Mouse (Mus musculus) thymus, adult 2 months (tissue): ENCODE data around the gene Rln1. TPM values are rescaled to one million over a fixed set of nuclear protein-coding genes. Genes with fewer than 3 reads are reported as not detected.
A peak's percentile ranks its signal among the peaks of the same experiment; 100 is the strongest.

Experiments
- DNase-seq: peaks from one replicate; pipeline ENCODE4 v3.0.0; 2021
- H3K27ac ChIP-seq: fragments of 200-500 bp; 2 replicates; pipeline ENCODE4 v1.5.1; 2012; ENCODE audit warnings: low read length, control low read depth; ENCODE audit not compliant: control insufficient read depth, insufficient read depth
- H3K27me3 ChIP-seq: fragments of 200-500 bp; 2 replicates; pipeline ENCODE4 v1.6.1; 2012; ENCODE audit warnings: mild to moderate bottlenecking, low read length, moderate library complexity, mixed read lengths; ENCODE audit not compliant: control insufficient read depth, insufficient read depth
- H3K36me3 ChIP-seq: fragments of 200-500 bp; 2 replicates; pipeline ENCODE4 v1.6.1; 2012; ENCODE audit warnings: mild to moderate bottlenecking, low read length, moderate library complexity; ENCODE audit not compliant: control insufficient read depth, insufficient read depth
- H3K4me1 ChIP-seq: fragments of 200-500 bp; replicated peaks from 2 replicates; pipeline ENCODE4 v1.6.1; 2012; ENCODE audit warnings: low read length; ENCODE audit not compliant: control insufficient read depth, insufficient read depth
- H3K4me3 ChIP-seq: fragments of 200-500 bp; 2 replicates; pipeline ENCODE4 v1.5.1; 2012; ENCODE audit warnings: mild to moderate bottlenecking, low read length, control low read depth, moderate library complexity; ENCODE audit not compliant: control insufficient read depth, insufficient read depth
- CTCF ChIP-seq: fragments of 200-500 bp; IDR thresholded peaks from 2 replicates; pipeline ENCODE4 v1.5.1; 2012; ENCODE audit warnings: mild to moderate bottlenecking, control low read depth, low read length, moderate library complexity, borderline replicate concordance; ENCODE audit not compliant: control insufficient read depth, poor library complexity, insufficient read depth; ENCODE audit errors: extremely low read depth
- POLR2A ChIP-seq: fragments of 200-500 bp; IDR thresholded peaks from 2 replicates; pipeline ENCODE4 v1.6.1; 2012; ENCODE audit warnings: mild to moderate bottlenecking, low read length, control low read depth, moderate library complexity; ENCODE audit not compliant: control insufficient read depth, poor library complexity, insufficient read depth; ENCODE audit errors: extremely low read depth
- WGBS: fragments of 180-500 bp; shearing (Covaris S2); methylation state at CpG from one replicate; pipeline ENCODE4 v1.1.7; 2018; 5-methylcytosine and 5-hydroxymethylcytosine counted together
- polyA plus RNA-seq: library from polyadenylated mRNA; depleted of rRNA; stranded (reverse); fragments of >200 nt; gene quantifications from 2 replicates; pipeline ENCODE4 v1.2.3, GENCODE M21; 2012

The Rln1 gene
- polyA plus RNA-seq, 1 experiment = 0.20 TPM

DNA sequence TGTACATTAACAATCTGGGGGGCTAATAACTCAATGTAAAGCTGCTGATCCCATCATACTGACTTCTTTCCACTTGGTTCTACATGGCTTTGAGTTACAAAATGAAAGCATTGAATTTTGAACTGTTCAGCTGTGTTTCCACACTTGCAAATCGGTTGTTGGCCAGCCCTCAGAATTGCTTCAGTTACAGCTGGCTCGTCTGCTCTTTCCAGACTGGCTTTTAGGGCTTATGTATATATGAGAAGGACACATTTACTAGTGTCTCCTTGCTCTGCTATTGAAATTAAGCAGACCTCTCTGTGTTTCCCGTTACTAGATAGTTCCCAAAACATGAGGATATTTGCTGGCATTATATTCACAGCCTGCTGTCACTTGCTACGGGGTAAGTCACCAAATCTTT, 37.7 kb upstream of the Rln1 start:
- no peak for DNase-seq
- TF ChIP-seq POLR2A (no peak), CTCF (no peak)

GRCm38 (mm10) chr19:29371284-29372081, 37.0 kb upstream of the Rln1 start:
- Histone ChIP-seq H3K36me3 (peaks cover 8% of the 10 kb centered on the region; the same call in 1 of the 2 replicates), H3K27ac (peak overlapping the region; percentile 66), H3K27me3 (no peaks in the 10 kb centered on the region), H3K4me3 (peak overlapping the region; percentile 39), H3K4me1 (peaks cover 8% of the 10 kb centered on the region)
- WGBS = 31% methylated on average over 18 of the region's 18 CpGs
- TF ChIP-seq CTCF = no peak
- TF ChIP-seq POLR2A = no peak
- no peak for DNase-seq

More for the DNA sequence above, 37.7 kb upstream of the Rln1 start:
- WGBS = 9% methylated on average over 4 of the region's 4 CpGs
- H3K4me1 ChIP-seq = peaks cover 7% of the 10 kb centered on the region
- H3K4me3 ChIP-seq = no peak overlapping the region
- no peaks in the 10 kb centered on the region for H3K27me3 ChIP-seq
- peaks cover 14% of the 10 kb centered on the region; the same call in 1 of the 2 replicates for H3K36me3 ChIP-seq
- peak overlapping the region; percentile 53 for H3K27ac ChIP-seq

DNA sequence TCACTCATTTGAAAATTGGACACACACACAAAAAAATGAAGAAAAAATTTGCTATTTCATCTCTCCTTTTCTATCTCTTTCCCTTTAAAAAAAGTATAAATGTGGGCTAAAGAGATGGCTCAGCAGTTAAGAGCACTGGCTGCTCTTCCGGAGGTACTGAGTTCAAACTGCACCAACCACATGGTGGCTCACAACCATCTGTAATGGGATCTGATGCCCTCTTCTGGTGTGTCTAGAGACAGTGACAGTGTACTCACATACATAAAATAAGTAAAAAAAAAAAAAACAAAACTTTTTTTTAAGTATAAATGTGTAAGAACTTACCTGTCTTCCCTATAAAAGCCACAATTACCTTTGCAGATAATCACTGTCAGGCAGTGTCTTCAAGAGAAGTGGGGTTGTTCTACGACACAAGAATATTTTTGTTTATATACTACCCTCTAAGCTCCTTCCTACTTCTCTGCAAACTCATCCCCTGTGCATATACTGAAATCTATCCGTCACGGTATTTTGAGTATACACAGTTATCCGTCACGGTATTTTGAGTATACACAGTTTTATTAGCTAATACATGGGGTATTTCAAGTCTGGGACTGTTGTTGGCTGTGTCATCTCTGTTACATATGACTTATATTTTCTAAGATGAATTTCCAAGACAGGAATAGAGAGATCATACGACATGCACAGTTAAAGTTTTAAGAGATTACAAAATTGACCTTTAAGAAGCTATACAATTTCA, 36.2 kb upstream of the Rln1 start:
- H3K4me1 ChIP-seq = peaks cover 11% of the 10 kb centered on the region
- H3K27me3 ChIP-seq = no peaks in the 10 kb centered on the region
- no peak overlapping the region for H3K4me3 ChIP-seq
- peaks cover 5% of the 10 kb centered on the region; the same call in 1 of the 2 replicates for H3K36me3 ChIP-seq
- DNase-seq = no peak
- no peak overlapping the region for H3K27ac ChIP-seq
- TF ChIP-seq POLR2A (no peak), CTCF (no peak)
- WGBS = 87% methylated on average over 7 of the region's 7 CpGs

DNA sequence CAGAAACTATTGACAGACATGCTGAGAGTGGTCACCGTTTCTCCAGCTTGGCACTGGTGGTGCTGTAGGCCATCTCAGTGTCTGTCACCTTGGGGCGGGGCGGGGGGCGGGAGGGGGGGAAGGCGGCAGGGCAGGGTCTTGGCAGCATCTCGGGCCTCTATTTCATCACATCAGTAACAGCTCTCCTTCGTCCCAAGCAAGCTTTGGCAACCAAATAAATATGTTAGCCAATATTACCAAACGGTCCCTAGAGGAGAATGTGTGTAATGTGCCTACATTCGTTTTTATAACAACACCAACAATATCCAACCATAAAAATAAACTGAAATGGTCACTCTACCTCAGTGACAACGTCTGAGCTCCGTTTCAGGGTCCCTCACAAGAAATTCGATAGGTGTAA, 35.6 kb upstream of the Rln1 start:
- no peak for TF ChIP-seq CTCF
- no peak for TF ChIP-seq POLR2A
- DNase-seq = no peak
- Histone ChIP-seq H3K27ac (no peak overlapping the region), H3K27me3 (no peaks in the 10 kb centered on the region), H3K36me3 (0 out of 2 replicates have a peak, but pooled peaks cover 3% of the 10 kb centered on the region), H3K4me3 (no peak overlapping the region), H3K4me1 (peaks cover 12% of the 10 kb centered on the region)
- WGBS = 81% methylated on average over 12 of the region's 12 CpGs

DNA sequence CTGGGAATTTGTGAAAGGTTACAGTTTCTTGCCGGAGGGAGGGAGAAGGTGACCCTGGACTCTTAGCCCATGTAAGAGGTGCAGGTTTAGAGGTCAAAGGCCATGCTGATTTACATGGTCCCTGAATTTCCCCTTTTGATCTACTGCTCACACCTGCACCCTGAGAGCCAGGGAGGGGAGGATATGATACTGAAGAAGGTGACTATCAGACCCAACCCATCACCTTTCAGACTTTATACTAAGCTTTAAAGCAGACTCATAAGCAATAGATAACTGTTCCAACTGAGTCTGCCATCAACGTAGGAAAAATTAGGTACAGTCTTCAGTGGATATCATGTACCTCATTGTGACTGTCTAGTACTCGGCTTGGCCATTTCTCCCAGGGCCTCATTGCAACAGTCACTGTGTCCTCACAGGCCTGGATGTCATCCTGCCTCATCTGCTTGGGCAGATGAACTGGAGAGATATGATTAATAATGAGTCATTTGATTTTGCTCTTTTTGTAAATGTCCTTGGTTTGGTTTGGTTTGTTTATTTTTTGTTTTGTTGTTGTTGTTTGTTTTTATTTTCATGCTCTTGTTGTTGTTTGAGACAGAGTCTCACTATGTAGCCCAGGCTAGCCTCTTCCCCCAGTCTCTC, 34.3 kb upstream of the Rln1 start:
- Histone ChIP-seq H3K27me3 (no peaks in the 10 kb centered on the region), H3K27ac (no peak overlapping the region), H3K4me1 (peaks cover 19% of the 10 kb centered on the region), H3K4me3 (no peak overlapping the region), H3K36me3 (0 out of 2 replicates have a peak, but pooled peaks cover 3% of the 10 kb centered on the region)
- no peak for DNase-seq
- TF ChIP-seq POLR2A = no peak
- no peak for TF ChIP-seq CTCF
- 69% methylated on average over 3 of the region's 3 CpGs for WGBS

GRCm38 (mm10) chr19:29368041-29368440, 33.6 kb upstream of the Rln1 start:
- no peak for TF ChIP-seq POLR2A
- no peak for TF ChIP-seq CTCF
- H3K4me1 ChIP-seq = peaks cover 19% of the 10 kb centered on the region
- 88% methylated on average over 2 of the region's 2 CpGs for WGBS

More at GRCm38 (mm10) chr19:29368041-29368440, 33.6 kb upstream of the Rln1 start:
- no peaks in the 10 kb centered on the region for H3K36me3 ChIP-seq
- H3K4me3 ChIP-seq = no peak overlapping the region
- no peak for DNase-seq
- H3K27me3 ChIP-seq = no peaks in the 10 kb centered on the region
- H3K27ac ChIP-seq = no peak overlapping the region
